Mouse (Mus musculus) adipocyte (in vitro differentiated cells): ENCODE results near the gene Nub1.

Experiments
- DNase-seq: peaks from one replicate; pipeline ENCODE4 v3.0.0-alpha.2; 2016; ENCODE audit warnings: low spot score

Nub1 gene

DNA sequence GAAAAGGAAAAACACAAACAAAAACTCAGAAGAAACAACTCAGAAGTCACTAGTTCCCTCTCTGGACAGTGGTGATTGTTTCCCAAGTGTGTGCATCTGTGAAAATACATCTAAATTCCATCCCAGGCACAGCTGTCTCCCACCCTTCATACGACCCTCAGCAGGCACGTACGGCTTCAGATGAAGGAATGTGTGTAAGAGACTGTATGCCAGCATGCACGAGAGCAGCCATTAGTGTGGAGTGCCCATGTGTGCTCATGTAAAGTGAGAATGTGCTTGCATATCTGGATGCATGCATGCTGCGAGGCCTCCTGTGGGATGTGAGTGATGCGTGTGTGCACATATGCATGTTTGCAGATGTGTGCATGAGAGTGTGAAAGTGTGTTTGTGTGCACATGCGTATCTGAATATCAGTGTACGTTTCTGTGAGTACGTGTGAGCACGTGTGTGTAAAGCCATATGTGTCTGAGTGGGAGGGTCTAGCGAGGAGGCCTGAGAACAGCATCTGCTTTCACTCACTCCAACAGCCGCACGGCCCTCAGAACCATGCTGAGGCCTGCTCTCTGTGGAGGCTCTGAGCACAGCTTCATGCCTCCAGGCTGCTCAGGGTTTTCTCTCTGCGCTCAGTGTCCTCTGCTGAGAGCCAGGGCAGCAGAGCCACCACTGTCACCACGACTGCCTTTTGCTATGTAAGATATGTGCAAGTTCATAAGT, 56.0 kb downstream of the Nub1 start:
- no peak for DNase-seq

DNA sequence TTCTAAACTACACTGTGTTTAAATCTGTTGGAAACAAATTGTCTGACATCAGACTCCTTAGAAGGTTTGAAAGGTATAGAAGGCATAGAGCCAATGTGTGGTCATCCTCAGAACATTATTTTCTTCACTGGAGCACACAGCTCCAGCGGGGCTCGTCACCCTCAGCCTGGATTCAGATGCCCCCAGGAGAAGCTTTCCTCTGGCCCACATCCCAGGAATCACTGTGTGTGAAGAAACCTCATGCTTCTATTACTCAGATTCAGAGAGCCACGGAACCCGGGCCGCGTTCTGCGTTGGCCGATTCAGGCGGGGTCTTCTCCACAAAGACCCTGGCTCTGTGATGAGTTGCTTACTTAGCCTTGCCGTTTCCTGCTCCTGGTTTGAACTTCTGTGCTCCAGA, 58.6 kb downstream of the Nub1 start:
- DNase-seq: no peak

DNA sequence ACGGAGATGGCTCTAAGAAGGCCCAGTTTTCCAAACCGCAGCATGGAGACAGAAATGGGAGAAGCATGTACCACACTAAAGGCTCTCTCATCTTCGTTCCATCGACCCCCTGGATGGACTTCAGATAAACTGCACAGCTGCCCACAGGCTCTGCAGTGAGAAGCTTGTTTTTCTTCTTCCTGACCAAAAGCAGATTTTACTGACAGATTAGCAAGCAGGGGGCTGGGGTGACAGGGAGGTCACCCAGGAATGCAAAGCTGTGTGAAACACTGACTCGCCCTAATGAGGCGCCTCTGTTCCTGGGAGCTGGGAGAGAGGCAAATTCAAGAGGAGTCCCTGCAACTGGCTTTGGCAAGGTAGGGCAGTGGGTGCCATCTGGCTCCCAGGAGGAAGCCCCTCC, 62.2 kb downstream of the Nub1 start:
- DNase-seq: no peak

DNA sequence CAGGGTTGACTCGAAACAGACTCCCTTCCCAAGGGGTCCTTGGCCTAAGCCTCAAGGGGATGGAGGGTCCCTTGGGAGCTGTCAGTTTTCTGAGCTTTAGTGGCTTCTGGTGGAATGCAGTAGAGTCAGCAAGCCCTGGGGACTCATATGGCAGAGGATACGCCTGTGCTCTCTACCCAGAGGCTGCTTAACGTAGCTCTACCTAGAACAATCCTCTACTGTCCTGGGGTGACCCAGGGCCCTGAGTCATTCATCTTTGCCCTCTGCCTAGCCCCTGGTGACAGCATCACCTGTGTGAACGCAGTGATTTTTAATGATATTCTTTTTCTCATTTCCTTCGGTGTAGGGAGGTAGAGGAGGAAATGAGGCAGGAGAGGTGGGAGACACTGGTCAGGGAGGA, 64.4 kb downstream of the Nub1 start:
- no peak for DNase-seq

DNA sequence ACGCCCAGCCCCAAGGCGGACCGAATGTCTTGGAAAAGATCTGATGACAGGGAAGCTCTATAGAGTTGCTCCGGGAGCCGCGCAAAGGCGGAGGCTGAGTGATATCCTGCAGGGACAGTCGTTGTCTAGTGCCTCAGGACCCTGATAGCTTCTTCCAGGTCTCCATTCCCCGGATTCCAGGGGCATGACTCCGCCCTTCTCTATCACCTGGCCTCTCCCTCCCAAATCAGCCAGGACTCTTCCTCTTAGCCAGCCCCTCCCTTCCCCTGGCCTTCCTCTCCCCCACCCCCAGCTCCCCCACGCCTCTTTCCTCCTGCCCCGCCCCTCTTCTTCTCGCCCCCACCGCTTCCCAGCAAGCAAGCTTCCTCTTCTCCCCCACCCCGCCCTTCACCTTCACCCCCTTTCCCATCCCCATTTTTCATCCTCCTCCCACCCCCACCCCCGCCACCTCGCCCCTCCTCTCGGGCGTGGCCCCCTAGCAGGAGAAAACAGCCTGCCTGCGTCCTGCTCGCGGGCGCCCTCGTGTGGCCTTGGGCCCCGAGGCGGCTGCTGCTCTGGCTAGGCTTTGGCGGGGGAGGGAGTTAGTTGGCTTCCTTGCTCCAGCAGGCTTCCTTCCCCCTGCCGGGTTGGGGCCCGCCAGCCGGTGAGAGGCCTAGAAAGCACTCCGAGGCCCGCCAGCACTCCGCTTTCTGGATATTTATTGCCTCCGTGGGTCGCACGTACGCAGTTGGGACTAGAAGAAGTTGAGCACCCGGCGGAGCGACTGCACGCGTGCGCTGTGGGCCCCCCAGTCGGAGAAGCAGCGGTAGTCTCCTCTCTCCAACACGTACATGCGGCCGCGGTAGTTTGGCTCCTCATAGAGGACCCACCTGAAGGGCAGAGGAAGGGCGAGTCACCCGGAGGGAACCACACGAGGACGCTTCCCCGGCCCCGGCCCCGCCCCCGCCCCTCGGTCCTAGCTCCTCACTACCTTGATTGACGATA, 65.3 kb downstream of the Nub1 start:
- DNase-seq: peak; percentile 88

DNA sequence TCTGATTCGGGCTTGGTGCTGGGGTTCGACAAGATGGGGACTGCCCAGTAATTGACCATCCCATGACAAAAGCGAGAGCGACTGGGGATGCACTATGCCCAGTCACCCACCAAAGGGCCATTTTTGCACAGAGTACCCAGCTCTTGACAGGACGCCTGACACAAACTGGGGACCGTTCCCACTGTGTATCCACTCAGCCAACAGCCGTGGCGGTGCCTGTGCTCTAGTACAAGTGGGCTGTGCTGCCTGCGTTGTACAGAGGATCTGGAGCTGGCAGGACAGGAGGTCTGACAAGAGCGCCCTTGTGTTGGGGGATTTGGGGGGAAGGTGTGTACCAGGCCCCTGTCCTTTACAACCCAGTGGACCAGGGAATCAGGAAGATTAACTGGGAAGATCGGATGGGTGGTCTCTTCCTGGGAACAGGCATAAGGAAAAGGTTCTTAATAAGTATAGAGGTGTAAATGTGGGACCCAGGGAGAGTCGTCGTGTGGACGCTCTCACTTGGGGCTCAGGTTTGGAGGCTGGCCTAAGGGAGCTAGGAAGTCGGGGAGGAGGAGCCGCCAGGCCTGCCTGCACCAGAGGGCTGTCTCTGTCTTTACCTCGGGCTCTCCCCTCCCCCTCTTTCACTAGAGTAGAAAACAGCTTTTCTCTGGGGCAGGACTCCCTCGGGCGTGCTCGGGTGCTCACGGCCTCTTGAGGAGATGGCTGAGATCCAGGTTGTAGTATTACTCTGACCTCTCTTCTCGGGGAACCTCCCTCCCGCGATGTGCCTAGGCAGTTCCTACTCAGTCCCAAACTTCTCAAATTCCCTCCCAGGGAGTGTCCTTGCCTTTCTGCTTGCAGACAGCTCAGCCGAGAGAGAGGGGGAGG, 66.2 kb downstream of the Nub1 start:
- DNase-seq: peak; percentile 86

DNA sequence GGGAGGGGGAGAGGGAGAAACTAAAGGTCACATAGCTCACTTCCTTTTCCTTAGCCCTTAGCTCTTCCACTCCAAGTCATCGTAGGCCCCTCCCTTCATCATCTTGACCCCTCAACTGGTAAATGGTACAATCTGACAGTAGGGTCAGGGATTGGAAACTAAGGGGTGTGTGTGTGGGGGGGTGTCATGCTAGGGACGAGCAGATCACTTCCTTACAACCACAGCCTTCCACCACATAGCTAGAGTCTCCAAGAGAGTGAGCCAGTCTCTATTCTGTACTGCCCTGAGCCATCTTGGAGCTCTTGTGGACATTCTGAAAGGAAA, 66.8 kb downstream of the Nub1 start:
- DNase-seq: no peak

DNA sequence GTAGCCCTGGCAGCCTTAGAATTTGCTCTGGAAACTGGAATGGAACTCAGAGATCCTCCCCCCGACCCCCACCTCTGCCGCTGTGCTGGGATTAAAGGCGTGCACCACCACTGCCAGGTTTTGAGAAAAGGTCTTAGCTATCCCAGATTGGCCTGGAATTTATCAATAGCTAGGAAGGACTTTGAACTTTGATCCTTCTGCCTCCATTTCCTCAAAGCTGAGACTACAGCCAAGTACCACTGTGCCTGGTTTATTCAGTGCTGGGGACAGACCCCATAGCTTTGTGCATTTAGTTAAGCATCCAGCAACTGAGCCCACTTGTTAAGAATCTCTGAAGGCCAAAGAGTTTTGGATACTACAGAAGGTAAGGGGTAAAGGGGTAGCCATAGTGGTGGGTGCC, 71.6 kb downstream of the Nub1 start:
- no peak for DNase-seq

DNA sequence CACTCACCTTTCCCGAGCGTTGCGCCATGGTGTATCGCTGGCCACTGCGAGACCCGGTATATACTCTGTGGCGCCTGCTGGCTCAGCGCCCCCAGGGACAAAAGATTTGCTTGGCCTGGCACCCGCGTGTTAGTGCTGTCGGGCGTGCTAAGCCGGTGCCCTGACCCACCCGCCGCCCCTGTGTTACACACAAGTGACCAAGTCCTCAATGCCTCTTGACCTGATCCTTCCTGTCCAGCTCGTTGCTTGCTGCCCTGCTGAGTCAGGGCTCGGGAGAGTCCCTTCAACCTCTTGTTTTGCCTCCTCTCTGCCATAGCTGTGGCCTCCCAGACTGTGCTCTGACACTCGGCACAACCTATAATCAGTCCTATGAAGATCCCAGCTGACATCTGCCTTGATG, 72.5 kb downstream of the Nub1 start, which contains the start of gene Crygn:
Gene Crygn, minus strand, starts transcription at position 193 of the 400 bp plus-strand sequence.
- DNase-seq: peak; percentile 22
